Mouse (Mus musculus): Measurements from ENCODE around the gene Dhx37.
A peak's percentile ranks its signal among the peaks of the same experiment; 100 is the strongest.
"Not testable (repeated sequence)": the region's sequence is repeated elsewhere in the genome, so short reads cannot be mapped to it uniquely, and the experiment has no call there.

Gene Dhx37

GRCm38 (mm10) chr5:125448026-125448425, 14.1 kb upstream of the Dhx37 start:
- no peak for DNase-seq

DNA sequence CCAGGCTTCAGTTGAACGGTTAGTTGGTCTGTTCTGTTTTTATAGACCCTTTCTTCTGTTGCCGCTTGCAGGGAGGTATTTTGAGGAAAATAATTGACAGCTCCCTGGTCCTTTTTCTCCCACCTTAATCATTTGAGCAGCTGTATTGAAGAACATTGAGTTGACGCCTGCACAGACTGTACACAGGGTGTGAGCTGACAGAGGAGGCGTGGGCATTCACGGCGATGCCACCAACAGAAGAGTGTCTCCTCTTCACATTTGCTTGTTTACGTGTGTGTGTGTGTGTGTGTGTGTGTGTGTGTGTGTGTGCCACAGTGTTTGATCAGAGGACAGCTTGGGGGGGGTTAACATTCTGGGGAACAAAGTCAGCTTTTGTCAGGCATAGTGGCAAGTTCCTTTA, 12.4 kb upstream of the Dhx37 start:
- no peak for DNase-seq

- DNase-seq: no peak
Measured at GRCm38 (mm10) chr5:125444554-125444953, 10.6 kb upstream of the Dhx37 start.

DNA sequence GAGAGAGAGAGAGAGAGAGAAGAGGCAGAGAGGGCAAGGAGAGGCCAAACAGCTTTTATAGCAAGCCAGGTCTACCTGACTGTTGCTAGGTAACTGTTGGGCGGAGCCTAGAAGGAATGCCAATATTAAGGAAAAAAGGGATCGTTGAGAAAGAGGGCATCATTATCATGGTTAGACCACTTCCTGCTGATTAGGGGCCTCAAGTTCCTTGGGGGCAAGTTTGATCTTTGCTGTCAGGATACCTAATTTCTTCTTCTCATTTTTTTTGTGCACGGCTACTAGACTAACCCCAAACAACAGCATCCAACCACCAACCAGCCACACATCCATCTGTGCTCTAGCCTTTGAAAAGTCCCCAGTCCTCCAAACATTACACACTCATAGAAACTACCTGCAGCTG, 10.0 kb upstream of the Dhx37 start:
- no peak for DNase-seq

DNA sequence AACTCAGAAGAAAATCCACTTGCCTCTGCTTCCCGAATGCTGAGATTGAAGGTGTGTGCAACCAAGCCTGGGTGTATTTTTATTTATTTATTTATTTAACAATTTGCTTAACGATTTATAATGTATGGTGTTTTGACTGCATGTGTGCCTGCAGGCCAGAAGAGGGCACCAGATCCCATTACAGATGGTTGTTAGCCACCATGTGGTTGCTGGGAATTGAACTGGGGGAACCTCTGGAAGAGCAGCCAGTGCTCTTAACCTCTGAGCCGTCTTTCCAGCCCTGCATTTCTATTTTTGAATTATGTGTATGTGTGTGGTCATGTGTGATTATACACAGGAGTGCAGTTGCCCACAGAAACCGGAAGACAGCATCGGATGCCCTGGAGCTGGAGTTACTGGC, 9.4 kb upstream of the Dhx37 start:
- DNase-seq: no peak

- no peak for DNase-seq
Measured at GRCm38 (mm10) chr5:125442136-125442995, 8.4 kb upstream of the Dhx37 start.

DNA sequence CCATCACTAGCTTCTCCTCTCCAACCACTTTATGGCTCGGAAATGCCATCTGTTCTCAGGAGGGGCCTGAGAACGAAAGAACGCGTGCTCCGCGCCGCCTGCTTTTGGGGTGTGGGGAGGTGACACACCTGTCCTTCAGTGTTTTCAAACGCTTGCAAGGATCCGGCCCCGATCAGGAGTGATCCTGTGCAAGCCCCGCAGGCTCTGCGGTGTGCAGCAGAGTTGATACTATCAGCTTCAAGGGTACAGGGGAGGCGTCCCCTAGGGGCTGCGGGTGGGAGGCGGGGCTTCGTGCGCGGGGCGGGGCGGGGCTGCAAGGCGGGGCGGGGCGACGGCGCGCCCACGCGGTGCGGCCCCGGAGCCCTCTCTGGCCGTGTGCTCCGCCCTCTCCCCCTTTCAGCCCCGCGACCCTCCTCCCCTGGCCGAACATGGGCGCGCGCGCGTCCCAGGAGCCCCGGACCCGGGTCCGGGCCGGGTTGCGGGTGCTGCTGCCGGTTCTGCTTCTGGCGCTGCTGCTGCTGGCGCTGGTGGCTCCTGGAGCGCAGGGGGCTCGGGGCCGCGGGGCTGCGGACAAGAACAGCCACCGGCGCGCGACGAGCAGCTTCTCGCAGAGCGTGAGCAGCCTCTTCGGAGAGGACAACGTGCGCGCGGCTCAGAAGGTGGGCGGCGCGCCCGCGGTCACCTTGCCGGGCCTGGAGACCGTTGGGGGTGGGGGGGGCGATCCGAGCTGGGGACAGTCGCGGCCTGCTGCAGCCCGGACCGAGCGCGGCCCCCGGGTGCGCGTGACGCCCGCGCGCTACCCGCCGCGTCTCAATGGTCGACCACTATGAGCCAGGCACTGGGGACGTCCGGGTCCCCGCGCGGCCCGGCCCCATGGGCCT, 7.6 kb upstream of the Dhx37 start, which contains the start of gene Bri3bp:
Gene Bri3bp (plus strand): TSS at position 335 of the 881 bp plus-strand sequence.
- peak; percentile 77 for DNase-seq

DNA sequence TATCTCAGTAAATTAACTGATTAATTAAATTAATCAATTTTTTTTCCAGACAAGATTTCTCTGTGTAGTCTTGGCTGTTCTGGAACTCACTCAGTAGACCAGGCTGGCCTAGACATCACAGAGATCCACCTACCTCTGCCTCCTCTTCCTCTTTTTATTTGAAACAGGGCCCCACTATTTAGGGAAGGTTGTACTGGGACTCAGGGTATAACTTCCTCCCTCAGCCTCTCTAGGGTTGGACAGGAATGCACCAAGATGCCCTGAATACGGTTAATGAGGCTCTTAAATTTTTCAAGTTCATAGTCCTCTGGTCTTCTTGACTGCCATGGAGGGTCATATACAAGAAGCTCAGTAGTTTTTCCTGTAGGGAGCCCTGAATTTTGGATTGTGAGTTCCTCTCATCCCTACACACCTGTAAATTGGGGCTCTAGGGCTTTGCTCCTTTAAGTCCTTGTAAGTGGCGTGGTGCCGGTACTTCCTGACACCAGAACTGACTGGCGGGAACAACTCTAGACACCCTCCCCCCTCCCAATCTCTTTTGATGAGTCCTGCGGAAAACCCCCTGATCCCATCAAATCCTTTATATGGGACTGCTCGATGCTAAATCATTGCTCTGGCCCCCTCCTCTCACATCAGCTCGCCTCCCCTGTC, 6.8 kb upstream of the Dhx37 start:
- DNase-seq: no peak

DNA sequence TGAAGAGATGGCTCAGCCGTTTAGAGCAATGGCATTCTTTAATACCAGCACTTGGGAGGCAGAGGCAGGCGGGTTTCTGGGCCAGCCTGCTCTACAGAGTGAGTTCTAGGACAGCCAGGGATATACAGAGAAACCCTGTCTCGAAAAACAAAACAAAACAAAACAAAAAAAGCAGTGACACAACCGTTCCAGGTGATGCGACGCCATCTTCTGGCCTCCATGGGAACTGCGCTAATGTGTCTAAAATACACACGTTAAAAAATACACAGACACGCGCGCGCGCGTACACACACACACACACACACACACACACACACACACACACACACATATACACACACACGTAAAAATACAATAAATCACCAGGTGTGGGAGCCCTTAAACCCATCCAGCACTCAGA, 426 bp upstream of the Dhx37 start:
- not testable (repeated sequence) for DNase-seq

- not testable (repeated sequence) for DNase-seq
Measured at GRCm38 (mm10) chr5:125432324-125432723, 1.6 kb downstream of the Dhx37 start.

GRCm38 (mm10) chr5:125426343-125426742, 7.6 kb downstream of the Dhx37 start:
- no peak for DNase-seq

DNA sequence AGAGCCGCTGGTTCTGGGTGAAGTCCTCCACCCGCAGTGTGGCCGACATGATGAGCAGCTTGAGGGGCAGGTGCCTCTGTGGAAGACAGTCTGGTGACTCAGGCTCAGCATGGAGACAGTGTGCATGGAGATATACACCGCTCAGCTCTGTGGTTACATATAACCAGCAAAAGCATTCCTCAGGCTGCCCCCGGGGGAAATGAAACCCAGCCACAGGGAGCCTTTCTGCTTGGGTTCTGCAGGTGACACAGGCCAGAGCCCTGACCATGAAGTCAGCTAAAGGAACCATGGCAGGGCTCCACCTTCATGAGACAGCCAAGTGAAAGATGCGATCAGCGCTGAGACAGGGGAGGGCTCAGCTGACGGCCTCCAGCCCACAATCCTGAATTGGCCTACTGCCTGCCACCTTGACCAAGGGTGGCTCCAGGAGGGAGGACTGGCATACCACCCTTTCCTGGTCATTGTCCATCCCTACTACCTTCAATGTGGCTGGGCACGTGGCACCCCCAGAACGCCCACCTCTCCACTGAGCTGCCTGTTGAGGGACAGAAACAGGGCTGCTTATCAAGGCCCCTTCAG, 8.1 kb downstream of the Dhx37 start:
- no peak for DNase-seq

GRCm38 (mm10) chr5:125419124-125419523, 14.8 kb downstream of the Dhx37 start:
- no peak for DNase-seq

GRCm38 (mm10) chr5:125418636-125419035, 15.3 kb downstream of the Dhx37 start:
- DNase-seq: no peak

GRCm38 (mm10) chr5:125416183-125416582, 17.7 kb downstream of the Dhx37 start:
- no peak for DNase-seq

- no peak for DNase-seq
Measured at GRCm38 (mm10) chr5:125413763-125414162, 20.2 kb downstream of the Dhx37 start.

GRCm38 (mm10) chr5:125412536-125412935, 21.4 kb downstream of the Dhx37 start:
- not testable (repeated sequence) for DNase-seq

- peak; percentile 69 for DNase-seq
Measured at GRCm38 (mm10) chr5:125411972-125412530, 21.9 kb downstream of the Dhx37 start.

DNA sequence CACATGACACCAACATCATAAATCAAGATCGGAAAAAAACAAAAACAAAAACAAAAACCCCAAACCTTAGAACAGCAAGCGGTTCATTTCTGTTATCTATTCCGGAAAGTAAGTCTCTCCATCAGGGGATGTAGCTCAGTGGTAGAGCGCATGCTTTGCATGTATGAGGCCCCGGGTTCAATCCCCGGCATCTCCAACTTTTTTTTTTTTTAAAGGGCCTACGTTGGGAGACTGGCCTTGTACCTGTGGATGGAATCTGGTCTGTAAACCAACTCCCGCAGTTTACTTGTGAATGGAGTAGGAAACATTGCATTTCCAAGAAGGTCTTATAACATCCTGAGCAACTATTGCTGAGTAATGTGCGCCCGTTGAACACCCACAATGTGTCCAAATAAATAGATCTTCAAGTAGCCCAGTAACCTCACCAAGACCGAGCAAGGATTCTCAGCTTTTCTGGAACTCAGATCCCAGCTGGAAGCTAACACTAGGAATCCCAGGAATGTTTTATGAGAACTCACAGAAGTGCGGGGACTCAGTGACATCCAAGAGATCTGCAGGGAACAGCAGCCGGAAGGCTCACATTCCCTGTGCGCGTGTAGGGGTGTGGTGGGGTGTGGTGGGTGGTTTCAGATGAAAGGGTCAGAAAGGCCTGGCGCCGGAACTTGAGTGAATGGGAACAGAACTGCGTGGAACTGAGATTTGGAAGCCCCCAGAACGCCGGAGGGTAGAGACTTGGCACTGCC, 24.4 kb downstream of the Dhx37 start:
- DNase-seq: peak; percentile 48

GRCm38 (mm10) chr5:125408842-125409241, 25.1 kb downstream of the Dhx37 start:
- DNase-seq: peak; percentile 87

- DNase-seq: no peak
Measured at GRCm38 (mm10) chr5:125407910-125408575, 25.9 kb downstream of the Dhx37 start.

Measured in kidney, postnatal 14 days (tissue).